Mouse (Mus musculus) forebrain, embryonic 12.5 days (tissue): ENCODE results near the gene Psmb3. TPM values are rescaled to one million over a fixed set of nuclear protein-coding genes. Genes with fewer than 3 reads are reported as not detected.
"Not testable (repeated sequence)": the region's sequence is repeated elsewhere in the genome, so short reads cannot be mapped to it uniquely, and the experiment has no call there.

Experiments
- ATAC-seq: fragments of 200-750 bp; cut with Nextera tagmentation; 2 replicates; pipeline ENCODE4 v1.8.0; 2017; ENCODE audit warnings: moderate TSS enrichment; ENCODE audit not compliant: low FRiP score
- H3K27ac ChIP-seq: fragments of 300-500 bp; sonication (generic); 2 replicates; pipeline ENCODE4 v1.5.1; 2016; ENCODE audit warnings: mild to moderate bottlenecking
- H3K27me3 ChIP-seq: fragments of 300-500 bp; sonication (generic); 2 replicates; pipeline ENCODE4 v1.6.1; 2016; ENCODE audit warnings: mild to moderate bottlenecking
- H3K36me3 ChIP-seq: fragments of 300-500 bp; sonication (generic); replicated peaks from 2 replicates; pipeline ENCODE4 v1.6.1; 2016; ENCODE audit warnings: mild to moderate bottlenecking
- H3K4me1 ChIP-seq: fragments of 300-500 bp; sonication (generic); 2 replicates; pipeline ENCODE4 v1.6.1; 2016
- H3K4me2 ChIP-seq: fragments of 300-500 bp; sonication (generic); 2 replicates; pipeline ENCODE4 v1.6.1; 2016; ENCODE audit warnings: mild to moderate bottlenecking, moderate library complexity
- H3K4me3 ChIP-seq: fragments of 300-500 bp; sonication (generic); replicated peaks from 2 replicates; pipeline ENCODE4 v1.5.1; 2016; ENCODE audit warnings: mild to moderate bottlenecking
- H3K9ac ChIP-seq: fragments of 300-500 bp; sonication (generic); 2 replicates; pipeline ENCODE4 v1.6.1; 2016; ENCODE audit warnings: mild to moderate bottlenecking
- H3K9me3 ChIP-seq: fragments of 300-500 bp; sonication (generic); 2 replicates; pipeline ENCODE4 v1.6.1; 2016
- WGBS: fragments of 180-500 bp; shearing (Covaris S2); methylation state at CpG from one replicate; pipeline ENCODE4 v1.1.7; 2016; 5-methylcytosine and 5-hydroxymethylcytosine counted together
- polyA plus RNA-seq: library from polyadenylated mRNA; unstranded; fragments of >200 nt; fragmentation: Nextera tagmentation; extraction: Ambion mirVana; gene quantifications from 2 replicates; pipeline ENCODE4 v1.2.1, GENCODE M21; 2016

Gene Psmb3
- polyA plus RNA-seq, 1 experiment from 2014 or later = 457 TPM

DNA sequence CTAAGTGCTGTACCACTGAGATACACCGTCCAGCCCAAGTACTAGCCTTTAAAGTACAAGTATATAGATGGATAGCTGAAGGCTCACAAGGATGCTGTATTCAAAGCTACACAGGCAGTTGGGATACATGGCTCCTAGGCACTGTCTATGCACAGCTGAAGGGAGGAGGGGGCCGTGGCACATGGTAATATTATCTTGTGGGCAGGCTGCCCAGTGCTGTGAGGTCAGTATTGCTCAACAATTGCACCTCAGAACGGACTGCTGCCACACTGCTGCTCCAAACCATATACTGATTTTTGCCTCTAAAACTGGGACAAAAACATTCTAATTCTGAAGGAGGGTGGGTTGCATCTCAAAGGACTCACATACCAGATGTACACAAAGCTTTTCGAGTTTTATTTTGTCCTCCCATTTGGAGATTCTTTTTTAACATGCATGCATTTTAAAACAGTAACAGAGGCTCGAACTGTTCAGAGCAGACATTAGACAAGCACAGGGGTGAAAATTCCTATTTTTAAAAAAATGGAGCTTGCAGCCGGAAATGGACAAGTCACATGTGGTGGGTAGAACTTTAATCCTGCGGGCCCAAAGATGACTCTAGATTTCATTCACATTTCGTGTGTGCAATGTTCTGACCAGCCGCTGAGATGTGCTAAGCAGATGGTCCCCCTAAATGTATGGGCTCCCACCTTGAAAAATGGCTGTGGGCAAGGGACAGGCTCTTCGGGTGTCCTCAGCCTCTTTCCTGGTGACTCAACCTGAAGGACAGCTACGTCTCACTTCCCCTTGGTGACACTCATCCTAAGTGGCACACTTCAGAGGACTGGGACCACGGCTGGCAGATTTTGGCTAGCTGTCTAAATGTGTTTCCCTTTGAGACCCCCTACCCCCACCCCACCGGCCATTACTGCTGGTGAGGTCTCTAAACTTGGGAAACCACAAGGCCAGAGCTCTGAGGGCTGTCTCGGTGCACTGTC lies 11.9 kb downstream of the Psmb3 start:
- no peaks in the 10 kb centered on the region for H3K4me1 ChIP-seq
- no peaks in the 10 kb centered on the region for H3K9me3 ChIP-seq
- H3K27ac ChIP-seq = no peak overlapping the region
- H3K4me3 ChIP-seq = no peak overlapping the region
- no peak overlapping the region for H3K9ac ChIP-seq
- no peak for ATAC-seq
- H3K36me3 ChIP-seq = peaks cover 81% of the 10 kb centered on the region
- no peaks in the 10 kb centered on the region for H3K27me3 ChIP-seq
- H3K4me2 ChIP-seq = no peak overlapping the region
- WGBS = 92% methylated on average over 14 of the region's 14 CpGs

GRCm38 (mm10) chr11:97716021-97716420 lies 12.8 kb downstream of the Psmb3 start:
- Histone ChIP-seq H3K27ac (no peak overlapping the region), H3K9ac (no peak overlapping the region), H3K4me3 (no peak overlapping the region), H3K9me3 (no peaks in the 10 kb centered on the region), H3K27me3 (no peaks in the 10 kb centered on the region), H3K4me2 (no peak overlapping the region), H3K36me3 (peaks cover 87% of the 10 kb centered on the region), H3K4me1 (no peaks in the 10 kb centered on the region)
- 92% methylated on average over 8 of the region's 8 CpGs for WGBS
- no peak for ATAC-seq

- no peak for ATAC-seq
- peaks cover 88% of the 10 kb centered on the region for H3K36me3 ChIP-seq
- H3K27me3 ChIP-seq = no peaks in the 10 kb centered on the region
- 90% methylated on average over 26 of the region's 26 CpGs for WGBS
- H3K4me1 ChIP-seq = no peaks in the 10 kb centered on the region
- H3K9ac ChIP-seq = no peak overlapping the region
- H3K4me3 ChIP-seq = no peak overlapping the region
- no peak overlapping the region for H3K4me2 ChIP-seq
- H3K27ac ChIP-seq = no peak overlapping the region
- peaks cover 8% of the 10 kb centered on the region; the same call in 1 of the 2 replicates for H3K9me3 ChIP-seq
Measured at GRCm38 (mm10) chr11:97717369-97718280, 14.4 kb downstream of the Psmb3 start.

DNA sequence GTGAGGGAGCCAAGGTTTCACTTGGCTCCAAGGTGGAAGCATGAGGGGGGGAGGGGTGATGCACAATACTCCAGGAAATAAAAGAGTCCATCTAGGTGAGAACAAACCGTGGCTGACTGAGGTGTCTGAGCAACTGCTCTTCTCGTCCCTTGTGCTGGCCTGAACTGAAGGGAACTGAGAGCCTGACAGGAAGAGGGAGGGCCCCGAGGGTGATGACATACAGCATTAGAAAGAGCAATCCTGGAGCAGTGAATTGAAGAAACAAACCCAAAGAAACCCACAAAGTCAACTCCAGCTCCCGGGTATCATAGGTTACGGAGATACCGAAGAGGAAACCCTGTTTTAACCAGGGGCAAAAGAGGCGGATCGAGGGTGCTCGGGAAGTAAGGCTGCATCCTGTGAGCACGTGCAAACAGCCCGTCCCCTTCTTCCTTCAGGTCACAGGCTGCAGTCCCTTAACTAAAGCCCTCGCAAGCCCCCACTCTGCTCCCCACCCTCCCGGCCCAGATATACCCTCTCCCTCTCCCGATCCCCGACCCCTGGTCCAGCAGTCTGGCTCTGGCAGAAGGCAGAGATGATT lies 15.2 kb downstream of the Psmb3 start:
- Histone ChIP-seq H3K27me3 (no peaks in the 10 kb centered on the region), H3K9ac (no peak overlapping the region), H3K36me3 (peaks cover 88% of the 10 kb centered on the region), H3K4me3 (no peak overlapping the region), H3K4me1 (no peaks in the 10 kb centered on the region), H3K9me3 (peaks cover 8% of the 10 kb centered on the region; the same call in 1 of the 2 replicates), H3K4me2 (no peak overlapping the region), H3K27ac (no peak overlapping the region)
- no peak for ATAC-seq
- 89% methylated on average over 15 of the region's 15 CpGs for WGBS

- Histone ChIP-seq H3K4me2 (no peak overlapping the region), H3K4me1 (no peaks in the 10 kb centered on the region), H3K9me3 (peaks cover 8% of the 10 kb centered on the region; the same call in 1 of the 2 replicates), H3K27me3 (no peaks in the 10 kb centered on the region), H3K4me3 (no peak overlapping the region), H3K36me3 (peaks cover 88% of the 10 kb centered on the region), H3K27ac (no peak overlapping the region), H3K9ac (no peak overlapping the region)
- 90% methylated on average over 4 of the region's 4 CpGs for WGBS
- no peak for ATAC-seq
Measured at GRCm38 (mm10) chr11:97719041-97719440, 15.8 kb downstream of the Psmb3 start.

- no peak overlapping the region for H3K27ac ChIP-seq
- no peak overlapping the region for H3K9ac ChIP-seq
- no peak overlapping the region for H3K4me3 ChIP-seq
- H3K36me3 ChIP-seq = peaks cover 99% of the 10 kb centered on the region
- H3K27me3 ChIP-seq = no peaks in the 10 kb centered on the region
- peaks cover 8% of the 10 kb centered on the region; the same call in 1 of the 2 replicates for H3K9me3 ChIP-seq
- H3K4me2 ChIP-seq = no peak overlapping the region
- ATAC-seq = no peak
- 94% methylated on average over 4 of the region's 4 CpGs for WGBS
- H3K4me1 ChIP-seq = no peaks in the 10 kb centered on the region
Measured at GRCm38 (mm10) chr11:97721338-97721737, 18.1 kb downstream of the Psmb3 start.

- Histone ChIP-seq H3K27ac (no peak overlapping the region), H3K36me3 (peaks cover 97% of the 10 kb centered on the region), H3K4me1 (no peaks in the 10 kb centered on the region), H3K4me3 (no peak overlapping the region), H3K9ac (no peak overlapping the region), H3K9me3 (peaks cover 8% of the 10 kb centered on the region; the same call in 1 of the 2 replicates), H3K27me3 (no peaks in the 10 kb centered on the region), H3K4me2 (no peak overlapping the region)
- WGBS = 87% methylated on average over 7 of the region's 7 CpGs
- ATAC-seq = no peak
Measured at GRCm38 (mm10) chr11:97723709-97724108, 20.5 kb downstream of the Psmb3 start.

- ATAC-seq = no peak
- Histone ChIP-seq H3K27ac (no peak overlapping the region), H3K27me3 (no peaks in the 10 kb centered on the region), H3K4me3 (no peak overlapping the region), H3K36me3 (peaks cover 83% of the 10 kb centered on the region), H3K4me1 (no peaks in the 10 kb centered on the region), H3K4me2 (no peak overlapping the region), H3K9ac (no peak overlapping the region), H3K9me3 (no peaks in the 10 kb centered on the region)
- WGBS = 86% methylated on average over 7 of the region's 7 CpGs
Measured at GRCm38 (mm10) chr11:97728311-97728710, 25.1 kb downstream of the Psmb3 start.

GRCm38 (mm10) chr11:97728730-97729129 lies 25.5 kb downstream of the Psmb3 start:
- no peak overlapping the region; the same call in 1 of the 2 replicates for H3K9ac ChIP-seq
- no peaks in the 10 kb centered on the region for H3K27me3 ChIP-seq
- H3K4me3 ChIP-seq = no peak overlapping the region
- H3K9me3 ChIP-seq = no peaks in the 10 kb centered on the region
- ATAC-seq = no peak
- H3K36me3 ChIP-seq = peaks cover 80% of the 10 kb centered on the region
- no peaks in the 10 kb centered on the region for H3K4me1 ChIP-seq
- 85% methylated on average over 7 of the region's 7 CpGs for WGBS
- no peak overlapping the region for H3K27ac ChIP-seq
- no peak overlapping the region for H3K4me2 ChIP-seq

GRCm38 (mm10) chr11:97733689-97734088 lies 30.5 kb downstream of the Psmb3 start:
- no peak overlapping the region for H3K9ac ChIP-seq
- H3K36me3 ChIP-seq = peaks cover 33% of the 10 kb centered on the region
- H3K4me2 ChIP-seq = no peak overlapping the region
- 41% methylated on average over 10 of the region's 10 CpGs for WGBS
- peaks cover 4% of the 10 kb centered on the region; the same call in 1 of the 2 replicates for H3K4me1 ChIP-seq
- H3K4me3 ChIP-seq = no peak overlapping the region
- H3K9me3 ChIP-seq = no peaks in the 10 kb centered on the region
- H3K27ac ChIP-seq = no peak overlapping the region
- no peak for ATAC-seq
- no peaks in the 10 kb centered on the region for H3K27me3 ChIP-seq

DNA sequence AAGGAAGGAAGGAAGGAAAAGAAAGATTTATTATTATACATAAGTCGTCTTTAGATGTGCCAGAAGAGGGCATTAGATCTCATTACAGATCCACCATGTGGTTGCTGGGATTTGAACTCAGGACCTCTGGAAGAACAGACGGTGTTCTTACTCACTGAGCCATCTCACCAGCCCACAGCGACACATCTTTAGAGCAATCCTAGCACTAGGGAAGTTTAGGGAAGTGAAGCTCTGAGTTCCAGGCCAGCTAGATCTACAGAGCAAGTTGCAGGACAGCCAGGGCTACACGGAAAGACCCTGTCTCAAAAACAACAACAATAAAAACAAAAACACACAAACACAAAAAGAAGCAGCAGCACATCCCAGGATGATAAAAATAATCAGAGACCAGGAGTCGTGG lies 31.6 kb downstream of the Psmb3 start:
- H3K4me2 ChIP-seq, H3K4me3 ChIP-seq, ATAC-seq, H3K4me1 ChIP-seq, H3K9ac ChIP-seq, H3K9me3 ChIP-seq, H3K27me3 ChIP-seq, H3K27ac ChIP-seq: not testable (repeated sequence)
- 81% methylated on average over 5 of the region's 5 CpGs for WGBS
- H3K36me3 ChIP-seq = peaks cover 22% of the 10 kb centered on the region

- WGBS = 92% methylated on average over 5 of the region's 5 CpGs
- H3K9ac ChIP-seq = no peak overlapping the region
- H3K36me3 ChIP-seq = peaks cover 7% of the 10 kb centered on the region
Measured at GRCm38 (mm10) chr11:97736645-97737044, 33.4 kb downstream of the Psmb3 start.

More at GRCm38 (mm10) chr11:97736645-97737044, 33.4 kb downstream of the Psmb3 start:
- no peak for ATAC-seq
- Histone ChIP-seq H3K4me3 (no peak overlapping the region), H3K4me1 (peaks cover 13% of the 10 kb centered on the region), H3K4me2 (no peak overlapping the region), H3K9me3 (no peaks in the 10 kb centered on the region), H3K27me3 (no peaks in the 10 kb centered on the region), H3K27ac (no peak overlapping the region)
